Mouse (Mus musculus) duodenum, adult 2 months (tissue): ENCODE measurements around the gene Olfr854. TPM values are rescaled to one million over a fixed set of nuclear protein-coding genes. Genes with fewer than 3 reads are reported as not detected.

Experiments used
- polyA plus RNA-seq: library from polyadenylated mRNA; depleted of rRNA; stranded (reverse); fragments of >200 nt; gene quantifications from 2 replicates; pipeline ENCODE4 v1.2.3, GENCODE M21; 2012; ENCODE audit warnings: low replicate concordance; rRNA removed

Olfr854 gene
- polyA plus RNA-seq = not detected in 2 replicates

GRCm38 (mm10) chr9:19567282-19567681 is at the start of gene Olfr854:
Olfr854 (minus strand) TSS chr9:19567382.

GRCm38 (mm10) chr9:19582317-19582716 is 15.1 kb upstream of the Olfr854 start, which contains the start of gene Olfr855:
Olfr855 (plus strand) TSS chr9:19582617.

GRCm38 (mm10) chr9:19540976-19541375 is 26.2 kb downstream of the Olfr854 start, which contains the start of gene Olfr853:
Olfr853 (minus strand) TSS chr9:19541076.

Other genes with a start within 250 kb of the Olfr854 start
- not detected in 2 replicates for gene Olfr845, start 230.9 kb downstream of the Olfr854 start, polyA plus RNA-seq
- gene Olfr846, start 203.4 kb downstream of the Olfr854 start, polyA plus RNA-seq = not detected in 2 replicates
- gene Olfr847, start 188.7 kb downstream of the Olfr854 start, polyA plus RNA-seq = not detected in 2 replicates
- gene Olfr849, start 127.1 kb downstream of the Olfr854 start, polyA plus RNA-seq = not detected in 2 replicates
- gene Olfr850, start 89.1 kb downstream of the Olfr854 start, polyA plus RNA-seq = not detected in 2 replicates
- gene Olfr851, start 74.1 kb downstream of the Olfr854 start, polyA plus RNA-seq = not detected in 2 replicates
- not detected in 2 replicates for gene Olfr853, start 26.3 kb downstream of the Olfr854 start, polyA plus RNA-seq
- not detected in 2 replicates for gene Olfr855, start 15.2 kb upstream of the Olfr854 start, polyA plus RNA-seq
- 1.1 and 1.5 TPM in 2 replicates for gene Zfp317, start 54.7 kb upstream of the Olfr854 start, polyA plus RNA-seq
- gene Olfr857, start 142.1 kb upstream of the Olfr854 start, polyA plus RNA-seq = not detected in 2 replicates
- not detected in 2 replicates for gene Olfr58, start 212.9 kb upstream of the Olfr854 start, polyA plus RNA-seq
- not detected in 2 replicates for gene Olfr859, start 237.5 kb upstream of the Olfr854 start, polyA plus RNA-seq